Mouse (Mus musculus): ENCODE measurements around the gene Sh2d1b2. TPM values are rescaled to one million over a fixed set of nuclear protein-coding genes. Genes with fewer than 3 reads are reported as not detected.
A peak's percentile ranks its signal among the peaks of the same experiment; 100 is the strongest.
"Not testable (repeated sequence)": the region's sequence is repeated elsewhere in the genome, so short reads cannot be mapped to it uniquely, and the experiment has no call there.

Gene Sh2d1b2
- not detected in 2 replicates for polyA plus RNA-seq (2012; rRNA removed)

GRCm38 (mm10) chr1:170232688-170233087 lies at the start of gene Sh2d1b2:
Sh2d1b2 (plus strand) TSS chr1:170232749.
- not testable (repeated sequence) for DNase-seq (ENCODE audit: low read depth, low spot score)
- 59% methylated on average over 6 of the region's 6 CpGs for WGBS

GRCm38 (mm10) chr1:170185137-170185536 lies 47.4 kb upstream of the Sh2d1b2 start:
- 88% methylated on average over 3 of the region's 3 CpGs for WGBS
- no peak for DNase-seq (ENCODE audit: low read depth, low spot score)

- no peak for DNase-seq (ENCODE audit: low read depth, low spot score)
- 67% methylated on average over 5 of the region's 5 CpGs for WGBS
These were observed 46.0 kb upstream of the Sh2d1b2 start for GRCm38 (mm10) chr1:170186531-170186930.

- 42% methylated on average over 11 of the region's 11 CpGs for WGBS
- DNase-seq (ENCODE audit: low read depth, low spot score): no peak
These were observed 43.9 kb upstream of the Sh2d1b2 start for GRCm38 (mm10) chr1:170188601-170189000.

- WGBS: 70% methylated on average over 4 of the region's 4 CpGs
- DNase-seq (ENCODE audit: low read depth, low spot score): no peak
These were observed 42.3 kb upstream of the Sh2d1b2 start for GRCm38 (mm10) chr1:170190225-170190624.

- WGBS: 91% methylated on average over 1 of the region's 1 CpGs
- DNase-seq (ENCODE audit: low read depth, low spot score): no peak
These were observed 40.6 kb upstream of the Sh2d1b2 start for GRCm38 (mm10) chr1:170191925-170192324.

GRCm38 (mm10) chr1:170196211-170196610 lies 36.3 kb upstream of the Sh2d1b2 start:
- 51% methylated on average over 8 of the region's 8 CpGs for WGBS
- no peak for DNase-seq (ENCODE audit: low read depth, low spot score)

GRCm38 (mm10) chr1:170200379-170200778 lies 32.2 kb upstream of the Sh2d1b2 start:
- WGBS: 74% methylated on average over 3 of the region's 3 CpGs
- DNase-seq (ENCODE audit: low read depth, low spot score): no peak

GRCm38 (mm10) chr1:170206395-170206794 lies 26.2 kb upstream of the Sh2d1b2 start:
- 81% methylated on average over 6 of the region's 6 CpGs for WGBS
- DNase-seq (ENCODE audit: low read depth, low spot score): no peak

- 88% methylated on average over 10 of the region's 10 CpGs for WGBS
- no peak for DNase-seq (ENCODE audit: low read depth, low spot score)
These were observed 19.2 kb upstream of the Sh2d1b2 start for GRCm38 (mm10) chr1:170213181-170213879.

GRCm38 (mm10) chr1:170214383-170214756 lies 18.2 kb upstream of the Sh2d1b2 start:
- DNase-seq (ENCODE audit: low read depth, low spot score): no peak
- WGBS: 8% methylated on average over 7 of the region's 7 CpGs

- peak; percentile 65 for DNase-seq (ENCODE audit: low read depth, low spot score)
- WGBS: under 1% methylated on average over 70 of the region's 70 CpGs
These were observed 17.6 kb upstream of the Sh2d1b2 start, which contains the start of gene Uhmk1 for GRCm38 (mm10) chr1:170214757-170215522. Uhmk1 (minus strand) TSS chr1:170215397.

GRCm38 (mm10) chr1:170215590-170215989 lies 17.0 kb upstream of the Sh2d1b2 start:
- WGBS: 61% methylated on average over 3 of the region's 3 CpGs
- no peak for DNase-seq (ENCODE audit: low read depth, low spot score)

GRCm38 (mm10) chr1:170218091-170218884 lies 14.3 kb upstream of the Sh2d1b2 start:
- WGBS: 80% methylated on average over 6 of the region's 6 CpGs
- DNase-seq (ENCODE audit: low read depth, low spot score): no peak

GRCm38 (mm10) chr1:170220351-170220750 lies 12.2 kb upstream of the Sh2d1b2 start:
- no peak for DNase-seq (ENCODE audit: low read depth, low spot score)

GRCm38 (mm10) chr1:170223276-170223675 lies 9.3 kb upstream of the Sh2d1b2 start:
- DNase-seq (ENCODE audit: low read depth, low spot score): no peak
- 85% methylated on average over 2 of the region's 2 CpGs for WGBS

GRCm38 (mm10) chr1:170245016-170245415 lies 12.5 kb downstream of the Sh2d1b2 start:
- 88% methylated on average over 3 of the region's 3 CpGs for WGBS
- DNase-seq (ENCODE audit: low read depth, low spot score): no peak

GRCm38 (mm10) chr1:170254893-170255559 lies 22.5 kb downstream of the Sh2d1b2 start:
- WGBS: 41% methylated on average over 30 of the region's 30 CpGs
- DNase-seq (ENCODE audit: low read depth, low spot score): no peak

GRCm38 (mm10) chr1:170255560-170255910 lies 23.0 kb downstream of the Sh2d1b2 start:
- WGBS: 20% methylated on average over 32 of the region's 32 CpGs
- peak; percentile 60 for DNase-seq (ENCODE audit: low read depth, low spot score)

GRCm38 (mm10) chr1:170270281-170270680 lies 37.7 kb downstream of the Sh2d1b2 start:
- 86% methylated on average over 6 of the region's 6 CpGs for WGBS
- no peak for DNase-seq (ENCODE audit: low read depth, low spot score)
